Mouse (Mus musculus): Measurements from ENCODE around the gene Tmem237. TPM values are rescaled to one million over a fixed set of nuclear protein-coding genes. Genes with fewer than 3 reads are reported as not detected.

Gene Tmem237
- total RNA-seq (2023): 1 to 10 TPM; 5.3 to 5.5 TPM

GRCm38 (mm10) chr1:59119720-59120457 lies at the start of gene Tmem237:
Gene Tmem237 (minus strand): TSS chr1:59120408.

GRCm38 (mm10) chr1:59163030-59163461 lies 42.8 kb upstream of the Tmem237 start, which contains the start of gene Mpp4:
Gene Mpp4 (minus strand): TSS chr1:59163389.

GRCm38 (mm10) chr1:59094705-59095104 lies 25.5 kb downstream of the Tmem237 start, which contains the start of gene C2cd6:
Gene C2cd6 (minus strand): TSS chr1:59094900.

Other genes with a start within 250 kb of the Tmem237 start
- gene Trak2, start 147.0 kb downstream of the Tmem237 start, total RNA-seq (2023): 10 to 100 TPM; 54.2 to 71.3 TPM
- 10 to 100 TPM; 18.8 to 20.8 TPM for gene Stradb, start 146.9 kb downstream of the Tmem237 start, total RNA-seq (2023)
- not detected for gene C2cd6, start 25.5 kb downstream of the Tmem237 start, total RNA-seq (2023)
- gene Mpp4, start 43.0 kb upstream of the Tmem237 start, total RNA-seq (2023): under 1 TPM in 1 of 2 experiments, not detected in 1; 0.11 TPM
- 1 to 10 TPM; 5.8 to 7.5 TPM for gene Als2, start 116.8 kb upstream of the Tmem237 start, total RNA-seq (2023)
- not detected for gene Cdk15, start 136.5 kb upstream of the Tmem237 start, total RNA-seq (2023)